Mouse (Mus musculus) stomach, postnatal 0 days (tissue): ENCODE results near the gene Kdm4d. TPM values are rescaled to one million over a fixed set of nuclear protein-coding genes. Genes with fewer than 3 reads are reported as not detected.

Experiments
- ATAC-seq: fragments of 200-750 bp; cut with Nextera tagmentation; 2 replicates; pipeline ENCODE4 v1.8.0; 2017; ENCODE audit not compliant: low FRiP score, low TSS enrichment
- DNase-seq: peaks from one replicate; pipeline ENCODE4 v3.0.0-alpha.2; 2016; ENCODE audit warnings: low spot score
- H3K27ac ChIP-seq: fragments of 300-500 bp; sonication (generic); replicated peaks from 2 replicates; pipeline ENCODE4 v1.5.1; 2014; ENCODE audit warnings: mild to moderate bottlenecking, control low read depth
- H3K27me3 ChIP-seq: fragments of 300-500 bp; sonication (generic); 2 replicates; pipeline ENCODE4 v1.6.1; 2014; ENCODE audit warnings: low read length; ENCODE audit not compliant: control insufficient read depth, insufficient read depth
- H3K36me3 ChIP-seq: fragments of 300-500 bp; sonication (generic); 2 replicates; pipeline ENCODE4 v1.6.1; 2014; ENCODE audit warnings: low read length, mixed read lengths; ENCODE audit not compliant: control insufficient read depth, insufficient read depth
- H3K4me1 ChIP-seq: fragments of 300-500 bp; sonication (generic); replicated peaks from 2 replicates; pipeline ENCODE4 v1.6.1; 2014; ENCODE audit warnings: antibody characterized with exemption; ENCODE audit not compliant: control insufficient read depth, insufficient read depth
- H3K4me2 ChIP-seq: fragments of 300-500 bp; sonication (generic); replicated peaks from 2 replicates; pipeline ENCODE4 v1.6.1; 2014; ENCODE audit warnings: low read depth, mild to moderate bottlenecking, control low read depth, moderate library complexity
- H3K4me3 ChIP-seq: fragments of 300-500 bp; sonication (generic); 2 replicates; pipeline ENCODE4 v1.5.1; 2014; ENCODE audit warnings: low read depth, low read length, control low read depth
- H3K9ac ChIP-seq: fragments of 300-500 bp; sonication (generic); 2 replicates; pipeline ENCODE4 v1.6.1; 2014; ENCODE audit warnings: mild to moderate bottlenecking, low read length, control low read depth, mixed read lengths
- H3K9me3 ChIP-seq: fragments of 300-500 bp; sonication (generic); 2 replicates; pipeline ENCODE4 v1.6.1; 2016; ENCODE audit warnings: low read length; ENCODE audit not compliant: control insufficient read depth
- CTCF ChIP-seq: IDR thresholded peaks from 2 replicates; pipeline ENCODE4 v1.5.1; 2016; ENCODE audit warnings: antibody characterized with exemption, low read depth, mild to moderate bottlenecking, moderate library complexity
- EP300 ChIP-seq: optimal IDR thresholded peaks from 2 replicates; pipeline ENCODE3; 2016; ENCODE audit warnings: antibody characterized with exemption
- WGBS: fragments of 180-500 bp; shearing (Covaris S2); extraction: QIAGEN DNeasy Blood & Tissue Kit; methylation state at CpG from one replicate; pipeline ENCODE4 v1.1.7; 2014; 5-methylcytosine and 5-hydroxymethylcytosine counted together
- polyA plus RNA-seq: library from polyadenylated mRNA; unstranded; fragments of >200 nt; fragmentation: Nextera tagmentation; extraction: Ambion mirVana; gene quantifications from 2 replicates; pipeline ENCODE4 v1.2.1, GENCODE M21; 2015

Kdm4d gene
- polyA plus RNA-seq, 1 experiment from 2014 or later, result 0.16 TPM

- H3K4me1 ChIP-seq, result no peaks in the 10 kb centered on the region
- ATAC-seq (peak; percentile 63; the same call in 1 of the 2 replicates), DNase-seq (peak; percentile 60)
- no peak for TF ChIP-seq EP300
- no peak for TF ChIP-seq CTCF
- no peaks in the 10 kb centered on the region for H3K27me3 ChIP-seq
- 48% methylated on average over 11 of the region's 11 CpGs for WGBS
- no peak overlapping the region for H3K9ac ChIP-seq
- H3K9me3 ChIP-seq, result 0 out of 2 replicates have a peak, but pooled peaks cover 3% of the 10 kb centered on the region
- H3K27ac ChIP-seq, result no peak overlapping the region
- H3K4me3 ChIP-seq, result no peak overlapping the region
- no peaks in the 10 kb centered on the region for H3K36me3 ChIP-seq
- no peak overlapping the region for H3K4me2 ChIP-seq
These were observed 66.9 kb downstream of the Kdm4d start for GRCm38 (mm10) chr9:14433252-14433939.

Other genes starting within 250 kb of the Kdm4d start
- gene Sesn3, start 225.4 kb downstream of the Kdm4d start, polyA plus RNA-seq, result 6.6 and 8.2 TPM in 2 replicates
- gene Endod1, start 119.0 kb downstream of the Kdm4d start, polyA plus RNA-seq, result 80.8 and 90.1 TPM in 2 replicates
- 115 and 120 TPM in 2 replicates for gene Cwc15, start 135 bp upstream of the Kdm4d start, polyA plus RNA-seq
- gene Amotl1, start 144.6 kb upstream of the Kdm4d start, polyA plus RNA-seq, result 7.3 and 7.7 TPM in 2 replicates
- 0.45 and 0.53 TPM in 2 replicates for gene Piwil4, start 240.3 kb upstream of the Kdm4d start, polyA plus RNA-seq